Mouse (Mus musculus): Measurements from ENCODE around the gene Aqp5. TPM values are rescaled to one million over a fixed set of nuclear protein-coding genes. Genes with fewer than 3 reads are reported as not detected.

Aqp5 gene
- total and polyA plus RNA-seq, 3 experiments, result not detected

- TF ChIP-seq ZNF384 (IDR thresholded peaks at IDR 0.05; ENCODE audit: low read depth, low read length) (no peak), GATA1 (IDR thresholded peaks at IDR 0.05; ENCODE audit: low read depth, low read length) (no peak), USF2 (IDR thresholded peaks at IDR 0.05; ENCODE audit: borderline replicate concordance in 1 of 2, insufficient read depth in 1 of 2, low read depth in 1 of 2, low read length in 2 of 2) (no peak), ZMIZ1 (IDR thresholded peaks at IDR 0.05; ENCODE audit: low read depth, low read length) (no peak), EP300 (IDR thresholded peaks at IDR 0.05; ENCODE audit: low read depth in 1 of 2, low read length in 2 of 2) (no peak), RAD21 (IDR thresholded peaks at IDR 0.05; ENCODE audit: low read depth, low read length) (no peak), POLR2A (IDR thresholded peaks at IDR 0.05; ENCODE audit: control insufficient read depth in 1 of 2, insufficient read depth in 1 of 2, low read depth in 1 of 2, low read length in 2 of 2, poor library complexity in 1 of 2) (no peak), MYC (IDR thresholded peaks at IDR 0.05; ENCODE audit: low read depth, low read length) (no peak), POLR2AphosphoS5 (IDR thresholded peaks at IDR 0.05; ENCODE audit: borderline replicate concordance, low read depth, low read length) (no peak), CHD1 (IDR thresholded peaks at IDR 0.05; ENCODE audit: low read depth, low read length) (no peak), NRF1 (IDR thresholded peaks at IDR 0.05; ENCODE audit: insufficient read depth, low read depth, low read length, poor library complexity, severe bottlenecking) (no peak), GABPA (IDR thresholded peaks at IDR 0.05; ENCODE audit: low read depth, low read length) (no peak), KAT2A (conservative IDR thresholded peaks at IDR 0.05; ENCODE audit: low read depth, low read length) (no peak), BHLHE40 (IDR thresholded peaks at IDR 0.05; ENCODE audit: borderline replicate concordance, low read depth, low read length) (no peak), ETS1 (IDR thresholded peaks at IDR 0.05; ENCODE audit: low read depth, low read length) (no peak), E2F4 (IDR thresholded peaks at IDR 0.05; ENCODE audit: borderline replicate concordance, low read depth, low read length) (no peak), JUND (IDR thresholded peaks at IDR 0.05; ENCODE audit: low read depth, low read length) (no peak)
- Histone ChIP-seq H3K9me3 (replicated peaks; ENCODE audit: insufficient read depth, low read length) (no peaks in the 10 kb centered on the region), H3K79me2 (ENCODE audit: control insufficient read depth, insufficient read depth, low read length, poor library complexity) (no peaks in the 10 kb centered on the region), H3K4me3 (ENCODE audit: control insufficient read depth in 1 of 2, insufficient read depth in 1 of 2, low read depth in 2 of 2, low read length in 2 of 2) (no peak overlapping the region), H3K4me1 (ENCODE audit: control insufficient read depth in 1 of 2, insufficient read depth in 2 of 2, low read length in 2 of 2) (no peaks in the 10 kb centered on the region), H3K27me3 (ENCODE audit: control insufficient read depth in 1 of 2, insufficient read depth in 2 of 2, low read length in 2 of 2) (peaks cover 12 to 21% of the 10 kb centered on the region in 2 experiments), H3K27ac (ENCODE audit: control insufficient read depth, low read depth, low read length) (no peak overlapping the region), H3K36me3 (ENCODE audit: control insufficient read depth in 1 of 2, insufficient read depth in 2 of 2, low read length in 2 of 2) (no peaks in the 10 kb centered on the region), H3K9ac (ENCODE audit: control insufficient read depth, low read depth, low read length, poor library complexity, severe bottlenecking) (no peak overlapping the region)
- no peak for DNase-seq (ENCODE audit: low read depth, low spot score)
These were observed 21.9 kb upstream of the Aqp5 start for GRCm38 (mm10) chr15:99568682-99569081.

- no peaks in the 10 kb centered on the region for H3K79me2 ChIP-seq (ENCODE audit: control insufficient read depth, insufficient read depth, low read length, poor library complexity)
- DNase-seq (ENCODE audit: low read depth, low spot score), result no peak
- H3K27ac ChIP-seq (ENCODE audit: control insufficient read depth, low read depth, low read length), result no peak overlapping the region
- no peak overlapping the region for H3K4me3 ChIP-seq (ENCODE audit: control insufficient read depth in 1 of 2, insufficient read depth in 1 of 2, low read depth in 2 of 2, low read length in 2 of 2)
- no peaks in the 10 kb centered on the region for H3K4me1 ChIP-seq (ENCODE audit: control insufficient read depth in 1 of 2, insufficient read depth in 2 of 2, low read length in 2 of 2)
- no peaks in the 10 kb centered on the region for H3K9me3 ChIP-seq (replicated peaks; ENCODE audit: insufficient read depth, low read length)
- H3K27me3 ChIP-seq (ENCODE audit: control insufficient read depth in 1 of 2, insufficient read depth in 2 of 2, low read length in 2 of 2), result peaks cover 12 to 21% of the 10 kb centered on the region in 2 experiments
- no peak for TF ChIP-seq CHD2 (IDR thresholded peaks at IDR 0.05; ENCODE audit: low read length)
- no peak for TF ChIP-seq MAFK (IDR thresholded peaks at IDR 0.05; ENCODE audit: borderline replicate concordance, low read depth, low read length)
- no peak for TF ChIP-seq CHD1 (IDR thresholded peaks at IDR 0.05; ENCODE audit: low read depth, low read length)
- no peak for TF ChIP-seq BHLHE40 (IDR thresholded peaks at IDR 0.05; ENCODE audit: borderline replicate concordance, low read depth, low read length)
- no peak for TF ChIP-seq CTCF (IDR thresholded peaks at IDR 0.05 in 2 of 3, conservative IDR thresholded peaks at IDR 0.05 in 1 of 3; ENCODE audit: control insufficient read depth in 1 of 3, insufficient read depth in 1 of 3, low read depth in 2 of 3, low read length in 3 of 3, poor library complexity in 1 of 3, severe bottlenecking in 1 of 3)
- no peak for TF ChIP-seq MEF2A (IDR thresholded peaks at IDR 0.05; ENCODE audit: extremely low read depth, insufficient replicate concordance, low read depth, low read length, poor library complexity, severe bottlenecking)
- no peak for TF ChIP-seq POLR2AphosphoS5 (IDR thresholded peaks at IDR 0.05; ENCODE audit: borderline replicate concordance, low read depth, low read length)
- TF ChIP-seq ZKSCAN1 (IDR thresholded peaks at IDR 0.05; ENCODE audit: low read depth, low read length), result no peak
- no peak for TF ChIP-seq TAL1 (IDR thresholded peaks at IDR 0.05; ENCODE audit: low read length)
- no peak for TF ChIP-seq NELFE (IDR thresholded peaks at IDR 0.05; ENCODE audit: low read depth, low read length)
- TF ChIP-seq TCF12 (IDR thresholded peaks at IDR 0.05; ENCODE audit: low read depth, low read length), result no peak
- no peak for TF ChIP-seq ZMIZ1 (IDR thresholded peaks at IDR 0.05; ENCODE audit: low read depth, low read length)
- TF ChIP-seq MAX (IDR thresholded peaks at IDR 0.05; ENCODE audit: low read length), result no peak
- TF ChIP-seq ZC3H11A (IDR thresholded peaks at IDR 0.05; ENCODE audit: low read depth, low read length), result no peak
- TF ChIP-seq KAT2A (conservative IDR thresholded peaks at IDR 0.05; ENCODE audit: low read depth, low read length), result no peak
- no peak for TF ChIP-seq MAZ (IDR thresholded peaks at IDR 0.05; ENCODE audit: low read depth, low read length)
- no peak for TF ChIP-seq GABPA (IDR thresholded peaks at IDR 0.05; ENCODE audit: low read depth, low read length)
- TF ChIP-seq POLR2A (IDR thresholded peaks at IDR 0.05; ENCODE audit: control insufficient read depth in 1 of 2, insufficient read depth in 1 of 2, low read depth in 1 of 2, low read length in 2 of 2, poor library complexity in 1 of 2), result no peak
- no peak overlapping the region for H3K9ac ChIP-seq (ENCODE audit: control insufficient read depth, low read depth, low read length, poor library complexity, severe bottlenecking)
- H3K36me3 ChIP-seq (ENCODE audit: control insufficient read depth in 1 of 2, insufficient read depth in 2 of 2, low read length in 2 of 2), result no peaks in the 10 kb centered on the region
These were observed 21.5 kb upstream of the Aqp5 start for GRCm38 (mm10) chr15:99569123-99569522.
